Mouse (Mus musculus): Measurements from ENCODE around the gene Arrdc4.
A peak's percentile ranks its signal among the peaks of the same experiment; 100 is the strongest.

Gene Arrdc4

DNA sequence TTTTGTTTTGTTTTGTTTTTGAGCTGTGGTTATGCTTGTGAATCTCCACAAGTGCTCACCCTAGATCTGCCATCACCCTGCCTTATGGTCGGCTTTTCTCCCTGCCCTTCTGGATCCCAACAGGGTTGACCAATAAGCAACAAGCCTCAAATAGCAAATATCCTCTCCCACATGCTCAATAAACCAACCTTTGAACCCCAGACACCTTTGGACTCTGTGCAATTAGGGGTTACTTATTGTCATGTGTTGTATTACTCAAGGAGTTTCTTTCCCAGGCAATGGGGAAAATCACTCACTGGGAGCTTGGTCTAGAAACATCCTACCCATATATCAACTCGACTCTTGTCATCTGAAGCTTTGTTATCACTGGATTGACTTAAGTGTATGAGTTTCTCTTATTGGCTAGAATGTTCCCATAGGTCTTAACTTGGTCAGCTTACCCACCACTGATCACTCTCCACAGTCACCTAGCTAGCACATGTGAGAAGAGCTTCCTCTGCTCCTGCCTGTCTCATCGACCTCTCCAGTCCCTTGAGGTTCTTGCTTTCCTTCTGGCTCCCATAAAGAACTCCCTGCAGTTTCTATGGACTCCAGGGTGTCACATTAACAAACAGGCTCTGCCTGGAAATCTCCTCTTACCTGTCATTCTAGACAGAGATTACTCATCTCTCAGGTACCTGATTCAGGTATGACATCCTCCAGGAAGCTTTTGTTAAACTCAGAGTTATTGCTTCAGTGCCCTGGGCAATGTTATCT is 40.3 kb downstream of the Arrdc4 start:
- DNase-seq, result no peak

GRCm38 (mm10) chr7:68705162-68705561 is 43.9 kb downstream of the Arrdc4 start:
- no peak for DNase-seq

- DNase-seq, result no peak
Measured at GRCm38 (mm10) chr7:68697313-68697712, 51.7 kb downstream of the Arrdc4 start.

DNA sequence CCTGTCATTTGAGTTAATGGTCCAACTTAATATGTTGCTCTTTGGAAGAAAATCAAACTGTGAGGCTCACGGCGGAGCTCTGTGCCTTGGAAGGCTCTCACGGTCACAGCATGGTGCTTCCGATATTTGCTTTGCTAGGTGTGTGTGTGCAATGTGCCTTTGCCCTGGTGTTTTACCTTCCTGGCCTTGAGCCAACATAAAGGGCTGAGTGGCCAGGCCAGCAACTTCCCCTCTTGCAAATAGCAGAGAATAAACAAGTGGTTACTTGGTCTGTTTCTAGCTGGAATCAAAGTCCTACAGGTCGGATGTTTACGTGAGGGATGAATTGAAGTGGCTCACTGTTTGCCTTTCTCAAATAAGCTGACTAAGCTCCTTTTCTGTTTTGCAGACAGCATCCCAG is 52.1 kb downstream of the Arrdc4 start:
- DNase-seq, result peak; percentile 52 to 65

- no peak for DNase-seq
Measured at GRCm38 (mm10) chr7:68696446-68696845, 52.6 kb downstream of the Arrdc4 start.

GRCm38 (mm10) chr7:68692731-68693130 is 56.3 kb downstream of the Arrdc4 start:
- no peak for DNase-seq

DNA sequence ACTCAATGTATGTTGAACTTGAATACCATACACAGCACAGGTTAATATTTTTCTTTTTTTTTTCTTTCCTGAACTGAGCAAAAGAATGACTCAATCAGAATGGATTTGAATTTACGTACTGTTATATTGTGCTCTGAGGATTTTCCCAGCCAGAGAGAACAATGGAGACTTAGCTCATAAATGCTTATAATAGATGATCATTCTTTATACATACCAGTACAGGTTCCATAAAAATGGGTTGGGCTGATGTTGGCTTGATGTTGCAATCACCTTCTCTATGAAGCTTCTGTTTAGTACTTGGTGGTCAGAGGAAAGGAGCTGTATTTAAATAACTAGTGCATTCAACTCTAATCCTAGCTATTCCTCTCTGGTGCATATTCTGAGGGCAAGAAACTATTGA is 57.6 kb downstream of the Arrdc4 start:
- no peak for DNase-seq

- DNase-seq, result no peak
Measured at GRCm38 (mm10) chr7:68687140-68687611, 61.9 kb downstream of the Arrdc4 start.
